Mouse (Mus musculus): ENCODE measurements around the gene Tmem201.
A peak's percentile ranks its signal among the peaks of the same experiment; 100 is the strongest.

The Tmem201 gene

GRCm38 (mm10) chr4:149721163-149721562 is 16.7 kb downstream of the Tmem201 start:
- no peak for DNase-seq (ENCODE audit: low spot score in 2 of 2)

GRCm38 (mm10) chr4:149719686-149720085 is 18.2 kb downstream of the Tmem201 start:
- DNase-seq (ENCODE audit: low spot score in 2 of 2): peak in 1 of 2 experiments; percentile 50

DNA sequence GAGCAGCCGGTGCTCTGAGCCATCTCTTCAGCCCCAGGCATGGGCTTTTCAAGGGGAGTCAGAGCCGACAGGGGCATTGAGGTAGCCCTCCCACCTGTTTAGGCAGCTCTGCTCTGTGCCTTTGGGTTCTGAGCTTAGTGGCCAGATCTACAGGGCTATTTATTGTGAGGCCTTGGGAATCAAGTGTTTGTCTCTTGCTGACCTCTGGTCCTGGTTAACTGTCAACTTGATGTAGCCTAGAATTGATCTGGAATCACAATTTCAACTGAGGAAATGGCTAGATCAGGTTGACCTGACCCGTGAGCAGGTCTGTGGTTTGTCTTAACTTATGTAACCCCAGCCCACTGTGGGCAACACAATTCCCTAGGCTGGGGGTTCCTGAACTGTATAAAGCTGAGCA is 23.3 kb downstream of the Tmem201 start:
- DNase-seq (ENCODE audit: low spot score in 2 of 2): no peak

DNA sequence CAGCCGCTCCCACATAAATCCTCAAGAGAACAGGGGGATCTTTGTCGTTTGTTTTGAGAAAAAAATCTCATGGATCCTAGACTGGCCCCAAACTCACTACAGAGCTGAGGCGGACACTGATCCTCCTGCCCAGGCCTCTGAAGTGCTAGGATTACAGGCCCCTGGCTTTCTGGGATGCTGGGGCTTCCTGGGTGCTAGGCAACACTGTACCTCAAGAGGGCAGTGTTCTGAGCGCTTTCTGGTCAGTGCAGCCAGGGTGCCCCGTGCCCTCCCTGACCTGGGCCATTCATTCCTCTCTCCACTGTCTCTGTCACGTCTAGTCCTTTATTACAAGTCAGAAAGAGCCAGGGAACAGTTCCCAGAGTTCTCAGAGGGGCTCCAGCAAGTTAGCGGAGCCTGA is 25.9 kb downstream of the Tmem201 start:
- no peak for DNase-seq (ENCODE audit: low spot score in 2 of 2)

DNA sequence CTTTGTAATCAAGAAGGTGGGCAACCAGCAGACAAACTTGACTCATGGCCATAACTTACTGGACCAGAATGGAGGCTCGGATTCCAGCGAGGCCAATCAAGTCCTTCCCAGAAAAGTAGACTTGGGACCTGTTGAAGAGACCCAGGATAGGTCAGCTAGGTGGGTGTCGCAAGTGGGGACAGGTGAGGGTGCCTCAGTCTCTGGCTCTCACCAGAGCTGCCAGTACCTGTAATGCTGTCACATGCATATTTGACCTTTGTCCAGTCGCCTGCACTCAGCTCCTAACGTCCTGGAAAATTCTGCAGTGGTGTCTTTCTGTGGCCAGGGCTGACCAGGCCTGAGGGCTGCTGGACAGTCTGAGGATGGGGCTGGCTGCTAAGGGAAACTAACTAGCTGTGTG is 26.4 kb downstream of the Tmem201 start:
- no peak for DNase-seq (ENCODE audit: low spot score in 2 of 2)

DNA sequence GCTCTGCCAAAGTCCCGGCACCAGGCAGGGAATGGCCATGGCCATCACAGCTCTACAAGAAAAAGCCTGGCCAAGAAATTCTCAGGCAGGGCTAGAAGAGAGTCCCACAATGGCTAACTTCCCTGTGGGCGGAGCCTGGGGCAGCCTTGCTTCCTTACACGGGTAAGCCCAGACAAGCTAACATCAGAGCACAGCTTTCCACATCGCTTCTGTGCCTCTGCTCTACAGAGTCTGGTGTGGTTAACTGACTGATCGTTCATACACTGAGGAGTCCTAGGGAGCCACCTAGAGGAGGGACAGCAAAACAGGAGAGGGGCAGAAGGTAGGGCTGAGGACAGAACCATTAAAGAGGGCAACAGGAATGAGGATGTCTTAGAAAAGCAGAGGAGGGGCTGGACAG is 27.3 kb downstream of the Tmem201 start:
- DNase-seq (ENCODE audit: low spot score in 2 of 2): peak in 1 of 2 experiments; percentile 74

GRCm38 (mm10) chr4:149705941-149706340 is 31.9 kb downstream of the Tmem201 start:
- no peak for DNase-seq (ENCODE audit: low spot score in 2 of 2)

GRCm38 (mm10) chr4:149705298-149705697 is 32.5 kb downstream of the Tmem201 start:
- no peak for DNase-seq (ENCODE audit: low spot score in 2 of 2)

DNA sequence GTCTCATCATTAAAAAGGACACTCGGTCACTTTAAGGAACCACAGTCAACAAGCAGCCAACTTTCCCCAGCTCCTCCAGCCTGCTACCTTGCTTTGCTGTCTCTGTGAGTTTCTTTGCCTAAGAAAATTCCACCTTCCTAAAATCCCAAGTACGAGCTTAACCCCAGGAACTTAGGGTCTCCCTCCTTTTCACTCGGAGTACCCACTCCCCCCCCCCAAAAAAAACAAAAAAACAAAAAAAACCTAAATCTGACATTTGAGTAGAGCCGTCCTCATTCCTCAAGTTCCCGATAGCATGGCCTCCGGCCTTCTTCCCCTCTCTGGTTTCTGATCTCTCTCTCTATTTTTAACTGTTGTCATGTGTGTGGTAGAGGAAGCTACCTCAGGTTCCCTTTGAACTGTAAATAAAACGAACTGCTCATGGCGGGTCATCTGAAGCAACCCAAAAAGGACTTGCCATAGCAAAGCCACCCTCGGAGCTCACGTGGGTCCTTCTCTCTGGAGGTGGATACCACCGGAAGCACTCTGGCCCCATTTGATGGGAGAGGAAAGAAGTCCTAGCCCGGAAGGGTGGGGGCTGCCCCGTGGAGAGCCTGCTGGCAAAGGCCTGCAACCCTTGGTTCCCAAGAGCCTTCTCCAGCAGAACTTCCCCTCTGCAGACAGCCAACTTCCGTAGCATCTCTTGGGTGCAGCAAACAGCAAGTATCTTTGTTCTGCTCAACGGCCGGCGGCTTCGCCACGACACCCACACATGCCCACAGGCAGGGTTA is 35.4 kb downstream of the Tmem201 start, which contains the start of gene Pik3cd:
Gene Pik3cd (minus strand): TSS at position 362 of the 770 bp plus-strand sequence.
- DNase-seq (ENCODE audit: low spot score in 2 of 2): peak in 1 of 2 experiments; percentile 25

- DNase-seq (ENCODE audit: low spot score in 2 of 2): peak in 1 of 2 experiments; percentile 41
These were observed 36.2 kb downstream of the Tmem201 start for GRCm38 (mm10) chr4:149701426-149702209.

GRCm38 (mm10) chr4:149699953-149700352 is 37.9 kb downstream of the Tmem201 start:
- no peak for DNase-seq (ENCODE audit: low spot score in 2 of 2)

DNA sequence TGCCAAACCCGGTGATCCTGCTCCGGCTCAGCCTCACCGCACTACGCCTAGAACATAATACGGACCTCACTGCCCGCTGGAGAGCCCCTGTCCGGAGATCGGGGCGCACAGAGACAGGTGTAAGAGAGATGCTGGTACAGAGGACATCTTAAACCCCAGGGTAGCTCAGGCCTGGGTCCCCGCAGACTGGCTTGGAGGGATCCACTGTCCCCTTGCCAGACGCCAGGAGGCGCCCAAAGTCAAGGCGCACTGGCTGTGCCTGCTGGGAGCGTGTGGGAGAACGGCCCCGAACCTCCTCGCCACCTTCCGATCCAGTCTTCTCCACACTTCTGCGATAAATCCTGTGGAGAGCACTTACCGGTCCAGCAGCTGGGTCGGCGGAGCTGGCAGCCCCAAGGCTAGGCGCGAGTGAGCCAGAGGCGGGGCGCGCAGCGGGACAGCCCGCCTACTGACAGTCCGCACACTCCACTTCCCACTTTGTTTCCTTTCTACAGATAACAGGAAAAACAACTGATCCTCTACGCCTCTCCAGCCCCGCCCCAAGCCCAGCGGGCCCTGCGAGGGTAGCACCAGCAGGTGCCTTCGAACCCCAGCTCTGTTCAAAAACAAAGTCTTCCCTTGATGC is 39.5 kb downstream of the Tmem201 start:
- peak in 1 of 2 experiments; percentile 25 for DNase-seq (ENCODE audit: low spot score in 2 of 2)

GRCm38 (mm10) chr4:149697506-149698196 is 40.2 kb downstream of the Tmem201 start:
- DNase-seq (ENCODE audit: low spot score in 2 of 2): no peak

DNA sequence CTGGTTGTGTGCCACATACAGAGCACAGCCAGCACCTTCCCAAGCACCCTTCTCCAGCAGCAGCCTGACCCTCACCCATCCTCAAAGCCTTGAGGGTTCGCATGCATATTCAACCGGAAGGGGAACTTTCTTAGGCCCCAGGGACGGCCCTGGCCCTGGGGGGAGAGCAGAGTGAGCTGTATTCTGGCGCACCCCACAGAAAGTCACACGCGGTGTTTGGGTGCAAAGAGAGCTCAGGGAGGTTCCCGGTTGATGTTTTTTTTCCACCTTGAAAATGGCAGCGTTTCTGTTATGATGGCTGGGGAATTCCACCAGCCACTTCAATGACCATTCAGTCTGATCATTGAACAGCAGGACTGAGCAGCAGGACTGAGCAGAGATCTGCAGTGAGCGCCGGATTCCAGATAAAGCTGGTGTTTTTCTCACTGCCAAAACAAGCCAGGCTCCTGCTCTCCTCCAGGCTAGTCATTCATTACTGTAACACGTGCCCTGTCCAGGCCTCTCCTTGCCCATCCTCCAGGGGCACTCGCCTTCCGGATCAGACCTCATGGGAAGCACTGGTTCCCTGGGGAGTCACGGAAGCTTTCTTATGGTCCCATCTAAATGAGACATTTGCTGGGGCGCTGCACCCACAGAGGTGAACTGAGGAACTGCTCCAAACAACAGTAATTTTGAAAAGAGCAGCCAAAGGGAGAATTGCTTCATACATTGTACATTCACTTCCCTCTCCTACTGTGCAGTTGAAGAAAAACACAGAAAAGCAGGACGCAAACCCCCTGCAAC is 41.5 kb downstream of the Tmem201 start:
- no peak for DNase-seq (ENCODE audit: low spot score in 2 of 2)

DNA sequence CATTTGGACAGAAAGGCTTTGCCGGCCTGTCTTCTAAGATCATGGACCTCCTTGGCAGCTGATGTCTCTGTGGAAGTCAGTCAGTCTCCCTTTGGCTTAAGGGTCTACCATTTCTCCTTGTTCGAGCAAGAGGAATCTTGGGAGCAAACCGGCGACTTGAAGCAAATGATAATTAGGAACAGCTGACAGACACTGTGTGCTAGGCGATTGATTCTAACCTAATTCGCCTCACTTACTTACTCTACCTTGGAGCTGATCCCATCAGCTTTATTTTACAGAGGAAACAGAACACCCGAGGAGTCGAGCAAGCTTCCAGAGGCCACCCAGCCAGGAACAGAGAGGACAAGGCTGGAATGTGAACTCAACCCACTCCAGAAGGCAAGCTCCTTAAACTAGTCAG is 46.5 kb downstream of the Tmem201 start:
- no peak for DNase-seq (ENCODE audit: low spot score in 2 of 2)

- DNase-seq (ENCODE audit: low spot score in 2 of 2): no peak
These were observed 47.0 kb downstream of the Tmem201 start for GRCm38 (mm10) chr4:149690828-149691280.

DNA sequence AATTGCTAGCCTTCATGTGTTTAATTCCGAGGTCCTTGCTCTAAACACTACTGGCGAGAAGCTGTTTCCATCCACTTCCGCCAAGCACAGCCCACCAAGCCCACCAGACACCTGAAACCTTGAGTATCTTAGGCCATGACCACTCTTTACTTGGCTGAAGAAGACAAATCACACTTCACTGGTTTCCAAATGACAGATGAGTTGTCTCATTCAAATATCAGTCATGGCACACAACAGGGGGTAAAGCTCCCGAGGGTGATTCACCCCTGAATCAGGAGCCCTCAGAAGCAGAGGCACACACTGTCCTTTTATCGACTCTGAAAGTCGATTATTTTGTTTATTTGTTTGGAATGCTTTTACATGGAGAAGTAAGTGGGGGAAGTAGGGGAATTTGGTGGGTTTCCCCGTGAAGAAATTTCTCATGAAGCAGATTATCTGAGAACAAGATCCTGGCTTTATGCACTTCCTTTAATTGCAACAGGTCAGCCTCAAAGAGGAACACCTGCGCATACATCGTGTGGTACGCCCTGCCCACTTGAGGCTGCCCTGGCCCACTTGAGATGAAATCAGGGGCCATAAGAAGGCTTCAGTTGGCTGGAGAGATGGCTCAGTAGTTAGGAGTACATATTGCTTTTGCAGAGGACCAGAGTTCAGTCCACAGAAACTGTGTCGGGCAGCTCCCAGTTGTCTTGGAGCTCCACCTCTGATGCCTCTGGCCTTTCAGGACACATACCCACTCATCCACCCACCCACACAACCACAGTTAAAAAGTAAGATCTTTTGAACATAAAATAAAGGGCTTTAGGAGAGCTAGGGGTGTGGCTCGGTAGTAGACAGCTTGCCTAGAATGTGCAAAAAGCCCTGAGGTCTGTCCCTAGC is 47.8 kb downstream of the Tmem201 start:
- no peak for DNase-seq (ENCODE audit: low spot score in 2 of 2)

DNA sequence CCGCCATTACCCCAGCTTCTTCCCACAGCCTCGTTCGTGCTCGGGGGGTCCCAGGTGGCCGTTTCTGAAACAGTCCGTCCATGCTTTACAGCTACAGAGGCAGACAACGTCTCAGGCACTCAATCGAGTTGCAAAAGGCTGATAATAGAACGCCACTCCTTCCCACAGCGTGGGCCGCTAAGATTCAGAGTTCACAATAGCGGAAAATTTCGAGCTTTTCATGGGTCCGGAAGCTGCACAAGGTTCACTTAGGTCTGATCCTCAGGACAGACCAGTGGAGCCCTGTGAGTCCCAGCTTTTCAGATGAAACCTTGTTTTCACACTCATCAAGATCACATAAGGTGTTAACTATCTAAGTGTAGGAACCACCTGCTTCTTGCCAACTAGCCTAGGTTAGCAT is 49.0 kb downstream of the Tmem201 start:
- no peak for DNase-seq (ENCODE audit: low spot score in 2 of 2)

DNA sequence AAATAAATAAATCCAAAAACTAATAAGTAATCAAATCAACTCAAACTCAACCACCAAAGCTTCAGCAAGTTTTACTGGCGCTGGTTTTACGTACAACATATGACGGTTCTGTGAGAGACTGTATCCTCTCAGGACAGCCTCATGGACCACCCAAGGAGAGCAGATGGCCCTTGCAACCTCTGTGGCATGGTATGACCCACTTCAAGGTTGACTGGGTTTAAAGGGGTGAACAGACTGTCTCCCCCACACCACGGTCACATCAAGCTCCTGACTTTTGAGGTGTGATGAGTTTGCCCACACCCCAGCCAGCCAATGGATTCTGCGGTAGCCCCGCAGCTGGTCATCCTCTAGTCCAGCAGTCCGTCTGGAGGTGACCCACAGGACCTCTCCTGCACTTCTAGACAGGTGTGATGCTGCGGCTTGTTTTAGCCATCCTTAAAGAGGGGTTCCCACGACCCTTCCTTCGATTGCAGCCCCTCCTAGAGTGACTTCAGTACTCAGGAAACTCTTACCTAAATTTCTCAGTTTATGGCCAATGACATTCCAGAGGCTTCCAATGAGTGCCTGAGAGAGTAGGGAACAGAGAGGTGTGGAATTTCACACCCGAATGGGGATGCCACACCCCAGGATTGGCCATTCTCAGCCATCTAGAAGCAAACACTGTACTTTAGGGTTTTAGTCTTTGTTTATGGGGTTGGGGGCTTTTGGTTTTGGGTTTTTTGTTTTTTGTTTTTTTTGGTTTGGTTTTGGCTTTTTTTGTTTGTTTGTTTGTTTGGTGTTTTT is 52.8 kb downstream of the Tmem201 start:
- DNase-seq (ENCODE audit: low spot score in 2 of 2): no peak

Measured in left cerebral cortex, adult 9 months (tissue).